Mouse (Mus musculus): Measurements from ENCODE around the gene Pde5a.

GRCm38 (mm10) chr3:122682352-122682751 lies 46.4 kb upstream of the Pde5a start:
- TF ChIP-seq CTCF (IDR thresholded peaks at IDR 0.05; ENCODE audit: control insufficient read depth, insufficient read depth, insufficient read length) = no peak
- no peak for TF ChIP-seq MYOD1 (IDR thresholded peaks at IDR 0.05; ENCODE audit: control insufficient read depth, insufficient read length, low read depth)
- no peak for TF ChIP-seq MYOG (IDR thresholded peaks at IDR 0.05; ENCODE audit: control insufficient read depth, extremely low read depth, insufficient read length)
- no peak for TF ChIP-seq USF1 (IDR thresholded peaks at IDR 0.05; ENCODE audit: low read depth)
- TF ChIP-seq MAX (IDR thresholded peaks at IDR 0.05) = no peak

All from C2C12 (cell line).